In genomic region chr4:53146227-53146949, GRCm38 (mm10) we compare ENCODE assay signal across 27 mouse cellular contexts. TPM values are rescaled to one million over a fixed set of nuclear protein-coding genes. Genes with fewer than 3 reads are reported as not detected.
A peak's percentile ranks its signal among the peaks of the same experiment; 100 is the strongest.
DNase-seq lines count a peak whose midpoint lies in the region; ATAC-seq and TF ChIP-seq lines count a peak whose summit lies in the region.
"Had no signal": no experiment of that assay in that cellular context is flagged by ENCODE, and none has a peak within 500 bp of the region (broad histone marks: within the 10 kb centered on the region; RNA-seq: fewer than 3 reads in every experiment).

No protein-coding gene starts in this region.

- WGBS in liver, adult 2 months, result 26% methylated on average over 12 of the region's 12 CpGs
- WGBS in liver, embryonic 11.5 days, result 85% methylated on average over 12 of the region's 12 CpGs
- 72% methylated on average over 12 of the region's 12 CpGs for WGBS in liver, embryonic 16.5 days (ENCODE audit: insufficient replicate concordance)
- 92% methylated on average over 12 of the region's 12 CpGs for WGBS in forebrain, embryonic 12.5 days

- TF ChIP-seq CTCF in liver, adult 2 months (IDR thresholded peaks at IDR 0.05; ENCODE audit: low read depth, low read length), result no peak

- peaks cover 2% of the 10 kb centered on the region; the same call in 1 of the 2 replicates for H3K36me3 ChIP-seq in liver, adult 2 months (ENCODE audit: control insufficient read depth, insufficient read depth, low read length)
- H3K36me3 ChIP-seq in liver, embryonic 11.5 days (ENCODE audit: control insufficient read depth, insufficient read depth, low read length), result no peaks in the 10 kb centered on the region
- no peaks in the 10 kb centered on the region for H3K36me3 ChIP-seq in liver, embryonic 16.5 days (ENCODE audit: control insufficient read depth, insufficient read depth)
- H3K36me3 ChIP-seq in forebrain, embryonic 12.5 days (replicated peaks), result no peaks in the 10 kb centered on the region
- H3K36me3 ChIP-seq: embryonic facial prominence, embryonic 10.5 days; heart, embryonic 12.5 days; kidney, embryonic 15.5 days; midbrain, embryonic 15.5 days; neural tube, embryonic 15.5 days had no signal

- no peaks in the 10 kb centered on the region for H3K27me3 ChIP-seq in liver, adult 2 months (ENCODE audit: control insufficient read depth, insufficient read depth, low read length)
- H3K27me3 ChIP-seq in liver, embryonic 11.5 days (replicated peaks; ENCODE audit: control insufficient read depth, insufficient read depth, low read length), result no peaks in the 10 kb centered on the region
- no peaks in the 10 kb centered on the region for H3K27me3 ChIP-seq in liver, embryonic 16.5 days (ENCODE audit: control insufficient read depth, insufficient read depth, low read depth, low read length)
- no peaks in the 10 kb centered on the region for H3K27me3 ChIP-seq in forebrain, embryonic 12.5 days
- H3K27me3 ChIP-seq: CH12.LX; embryonic facial prominence, embryonic 15.5 days; forebrain, embryonic 13.5 days; heart, embryonic 12.5 days; kidney, embryonic 15.5 days; midbrain, embryonic 15.5 days; neural tube, embryonic 15.5 days; Patski had no signal

- H3K4me1 ChIP-seq in liver, adult 2 months (ENCODE audit: control insufficient read depth, insufficient read depth, low read length), result peaks cover 44% of the 10 kb centered on the region
- peaks cover 3% of the 10 kb centered on the region for H3K4me1 ChIP-seq in liver, embryonic 11.5 days (replicated peaks; ENCODE audit: control insufficient read depth, insufficient read depth, low read length)
- peaks cover 21% of the 10 kb centered on the region for H3K4me1 ChIP-seq in liver, embryonic 16.5 days (ENCODE audit: control insufficient read depth, low read depth, low read length)
- peaks cover 17% of the 10 kb centered on the region for H3K4me1 ChIP-seq in forebrain, embryonic 12.5 days
- H3K4me1 ChIP-seq: kidney, embryonic 15.5 days had no signal

- no peak for TF ChIP-seq POLR2A in liver, adult 2 months (IDR thresholded peaks at IDR 0.05; ENCODE audit: extremely low read depth, insufficient read depth, low read length)

- DNase-seq in adrenal gland, postnatal 10 days, result peak; percentile 51
- no peak for DNase-seq in adrenal gland, adult 18-20 months (ENCODE audit: low spot score in 2 of 2)
- peak; percentile 89 for DNase-seq in liver, adult 2 months (ENCODE audit: extremely low read depth, low read depth, low spot score)
- DNase-seq in liver, embryonic 11.5 days (ENCODE audit: low spot score), result no peak
- DNase-seq in adipocyte (ENCODE audit: low spot score), result peak; percentile 83
- no peak for DNase-seq in thymus, adult 18-20 months
- DNase-seq: cerebellum, adult 11-12 months; cerebellum, postnatal 14 days; gastrocnemius, postnatal 10 days; kidney, adult 18-20 months; kidney, postnatal 25 days; retina, postnatal 1 day; right cerebral cortex, postnatal 14 days had no signal

- no peaks in the 10 kb centered on the region for H3K9me3 ChIP-seq in liver, embryonic 11.5 days (ENCODE audit: control insufficient read depth, low read length)
- no peaks in the 10 kb centered on the region for H3K9me3 ChIP-seq in liver, embryonic 16.5 days (replicated peaks; ENCODE audit: control insufficient read depth, low read length)
- H3K9me3 ChIP-seq in forebrain, embryonic 12.5 days, result no peaks in the 10 kb centered on the region
- H3K9me3 ChIP-seq: embryonic facial prominence, embryonic 10.5 days; embryonic facial prominence, embryonic 15.5 days; forebrain, embryonic 13.5 days; heart, embryonic 12.5 days; kidney, embryonic 15.5 days; midbrain, embryonic 15.5 days; neural tube, embryonic 15.5 days had no signal

- H3K4me3 ChIP-seq in liver, adult 2 months (ENCODE audit: insufficient read depth, low read depth, low read length), result no peak overlapping the region
- no peak overlapping the region for H3K4me3 ChIP-seq in liver, embryonic 11.5 days (ENCODE audit: low read depth, low read length)
- H3K4me3 ChIP-seq in liver, embryonic 16.5 days (ENCODE audit: low read depth, low read length), result no peak overlapping the region
- H3K4me3 ChIP-seq in forebrain, embryonic 12.5 days (replicated peaks), result no peak overlapping the region
- H3K4me3 ChIP-seq: embryonic facial prominence, embryonic 10.5 days; embryonic facial prominence, embryonic 15.5 days; forebrain, embryonic 13.5 days; heart, embryonic 12.5 days; kidney, embryonic 15.5 days; midbrain, embryonic 15.5 days; neural tube, embryonic 15.5 days had no signal

- H3K4me2 ChIP-seq in liver, embryonic 11.5 days, result no peak overlapping the region
- H3K4me2 ChIP-seq in liver, embryonic 16.5 days (ENCODE audit: low read depth, low read length), result no peak overlapping the region
- H3K4me2 ChIP-seq in forebrain, embryonic 12.5 days, result no peak overlapping the region
- H3K4me2 ChIP-seq: embryonic facial prominence, embryonic 15.5 days; forebrain, embryonic 13.5 days; heart, embryonic 12.5 days; hindbrain, embryonic 14.5 days; kidney, embryonic 15.5 days; midbrain, embryonic 15.5 days; neural tube, embryonic 15.5 days had no signal

- peak overlapping the region; percentile 90 for H3K27ac ChIP-seq in liver, adult 2 months (replicated peaks; ENCODE audit: insufficient read depth, low read depth, low read length)
- no peak overlapping the region for H3K27ac ChIP-seq in liver, embryonic 11.5 days (ENCODE audit: low read depth, low read length)
- H3K27ac ChIP-seq in liver, embryonic 16.5 days (ENCODE audit: low read length), result peak overlapping the region; percentile 72
- no peak overlapping the region for H3K27ac ChIP-seq in forebrain, embryonic 12.5 days
- H3K27ac ChIP-seq: embryonic facial prominence, embryonic 10.5 days; embryonic facial prominence, embryonic 15.5 days; forebrain, embryonic 13.5 days; hindbrain, embryonic 14.5 days; kidney, embryonic 15.5 days; liver, embryonic 14.5 days; midbrain, embryonic 15.5 days; neural tube, embryonic 15.5 days had no signal

- ATAC-seq in liver, embryonic 11.5 days (replicated peaks; ENCODE audit: low FRiP score), result no peak
- ATAC-seq in liver, embryonic 16.5 days (ENCODE audit: low read depth), result peak; percentile 6; the same call in 1 of the 2 replicates
- ATAC-seq in forebrain, embryonic 12.5 days (ENCODE audit: low FRiP score), result no peak
- ATAC-seq: forebrain, embryonic 13.5 days; inflammation-experienced regulatory T-cells, adult 6 months; midbrain, embryonic 15.5 days; Patski had no signal

- H3K9ac ChIP-seq in liver, adult 2 months (ENCODE audit: low read depth, low read length), result no peak overlapping the region
- H3K9ac ChIP-seq in liver, embryonic 11.5 days (ENCODE audit: low read depth, low read length), result no peak overlapping the region
- H3K9ac ChIP-seq in liver, embryonic 16.5 days (ENCODE audit: low read depth, low read length), result no peak overlapping the region
- H3K9ac ChIP-seq in forebrain, embryonic 12.5 days, result no peak overlapping the region
- H3K9ac ChIP-seq: embryonic facial prominence, embryonic 15.5 days; forebrain, embryonic 13.5 days; heart, embryonic 12.5 days; hindbrain, embryonic 14.5 days; kidney, embryonic 15.5 days; liver, embryonic 14.5 days; midbrain, embryonic 15.5 days; neural tube, embryonic 15.5 days had no signal

- peaks cover 18% of the 10 kb centered on the region; the same call in 1 of the 2 replicates for H3K79me2 ChIP-seq in liver, adult 2 months (ENCODE audit: control insufficient read depth, insufficient read depth, low read length)

RNA-seq across cellular contexts. Expression of gene Abca1, which starts 13.3 kb away (rescaled TPM):
- total RNA-seq in adrenal gland, postnatal 10 days (2021), result 100 to 1,000 TPM; 103 TPM
- 100 to 1,000 TPM in 1 of 2 experiments, 10 to 100 TPM in 1; 71.5 to 274 TPM for total RNA-seq in adrenal gland, adult 18-20 months (2021)
- 65.4 and 89.1 TPM in 2 replicates for total RNA-seq in liver, adult 2 months (2014; rRNA removed)
- 17.1 and 21.0 TPM in 2 replicates for polyA plus RNA-seq in liver, adult 2 months (2012; rRNA removed)
- polyA plus RNA-seq in liver, embryonic 11.5 days (2014; fragmentation: Nextera tagmentation; extraction: Ambion mirVana), result 16.3 and 17.5 TPM in 2 replicates
- 17.0 and 19.0 TPM in 2 replicates for polyA plus RNA-seq in liver, embryonic 16.5 days (2015; fragmentation: Nextera tagmentation; extraction: Ambion mirVana)
- 5.9 and 7.5 TPM in 2 replicates for polyA plus RNA-seq in forebrain, embryonic 12.5 days (2016; fragmentation: Nextera tagmentation; extraction: Ambion mirVana)

Comparison
In these comparisons a context has a peak if more than half of its experiments do, and no peak if none do; other contexts are left out.
1. DNase-seq: peak in adrenal gland, postnatal 10 days (single experiment), liver, adult 2 months (single experiment) and adipocyte (single experiment); none in adrenal gland, adult 18-20 months (0 of 2), liver, embryonic 11.5 days (single experiment) and thymus, adult 18-20 months (0 of 2).
2. H3K27ac ChIP-seq: peak in liver, adult 2 months (single experiment) and liver, embryonic 16.5 days (single experiment); none in liver, embryonic 11.5 days (single experiment) and forebrain, embryonic 12.5 days (single experiment).